Comparison of ENCODE assay signal across 12 mouse cellular contexts in genomic region chr2:34622518-34622917, GRCm38 (mm10).
DNase-seq lines count a peak whose midpoint lies in the region; ATAC-seq and TF ChIP-seq lines count a peak whose summit lies in the region.
"Had no signal": no experiment of that assay in that cellular context is flagged by ENCODE, and none has a peak within 500 bp of the region (broad histone marks: within the 10 kb centered on the region; RNA-seq: fewer than 3 reads in every experiment).

No protein-coding gene starts in this region.

- no peaks in the 10 kb centered on the region for H3K27me3 ChIP-seq in C2C12 (ENCODE audit: control insufficient read depth, insufficient read depth, insufficient read length)

- intact Hi-C loops in gastrocnemius, adult 2 months (cut with DNase I) = loop anchor here (10.0 kb wide), 1 partner anchor 738 kb away; the partner anchor contains the start of gene Mvb12b

- H3ac ChIP-seq in C2C12 (ENCODE audit: control insufficient read depth, insufficient read length, low read depth) = no peak overlapping the region

- peak; percentile 47 for DNase-seq in cerebellum, adult 11-12 months
- peak; percentile 45 to 51 for DNase-seq in cerebellum, adult 18-20 months
- DNase-seq in gastrocnemius, adult 2 months = peak; percentile 88
- DNase-seq in spleen, adult 12 weeks (ENCODE audit: low spot score) = no peak
- no peak for DNase-seq in thymus, postnatal 36 days
- DNase-seq: liver; lung, embryonic 14.5 days had no signal

- ATAC-seq in cerebellum, adult (ENCODE audit: insufficient number of reproducible peaks, low FRiP score, low TSS enrichment) = no peak
- no peak for ATAC-seq in CD4-positive, CD25-positive, alpha-beta regulatory T cell, adult 4 months
- ATAC-seq: forebrain, embryonic 14.5 days; intestine, embryonic 16.5 days had no signal

- no peaks in the 10 kb centered on the region for H3K79me2 ChIP-seq in C2C12 (ENCODE audit: control insufficient read depth, insufficient read depth)

- H3K79me3 ChIP-seq in C2C12 (ENCODE audit: low read depth) = no peaks in the 10 kb centered on the region

- no peak overlapping the region for H3K4me3 ChIP-seq in C2C12 (ENCODE audit: insufficient read depth, poor library complexity, severe bottlenecking)
- H3K4me3 ChIP-seq in gastrocnemius, adult 2 months = no peak overlapping the region

- TF ChIP-seq CTCF in C2C12 (IDR thresholded peaks at IDR 0.05; ENCODE audit: control insufficient read depth, insufficient read depth, insufficient read length) = no peak
- no peak for TF ChIP-seq CTCF in gastrocnemius, adult 2 months (IDR thresholded peaks at IDR 0.05)

- H3K36me3 ChIP-seq in C2C12 (ENCODE audit: control insufficient read depth, insufficient read depth) = peaks cover 6% of the 10 kb centered on the region

- peak overlapping the region; percentile 74 for H3K27ac ChIP-seq in gastrocnemius, adult 2 months

TF ChIP-seq in C2C12, 6 proteins besides CTCF, POLR2A, EP300 and RAD21:
- no peak for TF ChIP-seq CEBPB (IDR thresholded peaks at IDR 0.05; ENCODE audit: low read depth)
- peak; percentile 67 for TF ChIP-seq MYOD1 (IDR thresholded peaks at IDR 0.05; ENCODE audit: control insufficient read depth, insufficient read length, low read depth)

Comparison
In these comparisons a context has a peak if more than half of its experiments do, and no peak if none do; other contexts are left out.
1. DNase-seq: peak in cerebellum, adult 11-12 months (single experiment), cerebellum, adult 18-20 months (2 of 2) and gastrocnemius, adult 2 months (single experiment); none in spleen, adult 12 weeks (single experiment) and thymus, postnatal 36 days (0 of 2).